Mouse (Mus musculus) cerebellum, adult 9-10 months (tissue): ENCODE measurements around the gene Ppp1r9b.

Experiments
- DNase-seq: peaks from one replicate; pipeline ENCODE4 v3.0.0; 2022

Gene Ppp1r9b

DNA sequence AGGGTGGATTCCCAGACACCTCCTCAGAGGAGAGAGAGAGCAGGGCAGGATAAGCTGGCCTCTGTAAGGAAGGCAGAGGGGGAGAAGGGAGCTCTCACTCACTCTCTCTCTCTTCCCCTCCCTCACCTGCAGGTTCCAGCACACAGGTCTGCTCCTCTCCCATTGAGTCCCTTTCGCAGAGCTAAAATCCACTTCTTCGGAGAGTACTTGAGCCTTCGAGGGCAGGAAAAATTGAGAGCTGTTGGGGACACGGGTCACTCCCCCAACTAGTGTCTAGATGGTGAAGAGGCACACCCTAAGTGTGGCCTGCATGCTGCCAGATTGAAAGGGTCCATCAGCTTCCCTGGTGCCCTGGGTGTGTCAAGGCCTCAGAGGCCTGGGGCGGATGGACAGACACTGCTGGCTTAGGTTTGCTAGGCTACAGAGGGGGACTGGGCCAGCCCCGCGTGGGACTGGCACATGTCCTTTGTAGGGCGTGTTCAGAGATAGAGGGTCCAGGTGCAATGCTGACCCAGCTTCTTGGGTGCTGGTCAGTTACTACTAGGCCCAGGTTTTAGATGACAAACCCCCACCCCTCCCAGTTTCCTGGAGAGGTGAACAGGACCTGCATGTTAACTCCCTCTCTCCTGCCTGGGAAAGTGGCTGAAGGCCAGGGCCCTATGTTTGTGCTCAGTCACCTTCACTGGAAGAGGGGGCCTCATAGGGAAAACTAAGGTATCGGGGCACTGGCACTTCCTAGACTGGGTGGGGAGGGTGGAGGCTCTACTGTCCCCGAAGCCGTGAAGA is 34.6 kb downstream of the Ppp1r9b start:
- no peak for DNase-seq

DNA sequence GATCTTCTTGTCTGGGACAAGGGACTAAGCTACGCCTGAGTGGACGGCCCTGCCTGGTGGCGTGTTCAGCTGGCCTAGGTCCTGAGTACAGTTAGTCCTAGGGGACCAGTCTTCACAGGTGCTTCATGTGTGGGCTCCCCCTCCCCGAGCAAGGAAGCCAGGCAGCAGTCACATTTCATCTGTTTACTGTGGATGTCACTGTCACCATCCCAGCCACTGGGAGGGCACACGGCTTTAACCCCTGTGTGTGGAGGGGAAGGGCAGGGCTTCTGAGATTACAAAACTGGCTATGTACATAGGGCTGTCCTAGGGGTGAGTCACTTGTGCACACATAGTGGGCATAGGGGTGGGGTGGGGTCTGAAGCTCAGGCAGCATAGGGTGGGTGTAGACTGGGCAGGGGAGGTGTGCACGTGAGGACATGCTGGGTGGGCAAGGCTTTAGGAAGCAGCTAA is 35.3 kb downstream of the Ppp1r9b start:
- DNase-seq, result no peak

DNA sequence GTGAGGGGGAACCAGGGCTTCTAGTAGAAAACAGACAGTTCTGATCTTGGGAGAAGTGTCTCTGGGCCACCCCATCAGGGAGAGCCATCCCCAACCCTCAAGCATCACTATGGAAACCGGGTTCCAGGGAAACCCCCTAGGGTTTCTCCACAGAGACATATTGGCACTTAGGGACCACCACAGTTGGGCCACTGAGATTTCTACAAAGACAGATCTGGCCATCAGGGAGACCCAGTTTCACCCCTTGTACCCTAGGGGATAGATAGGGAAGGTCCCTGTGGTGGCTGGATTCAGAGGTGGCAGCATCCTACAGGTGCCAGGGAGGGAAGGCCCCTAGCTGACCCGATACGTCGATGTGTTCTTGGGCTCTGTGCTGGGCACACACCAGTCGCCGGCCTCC is 36.0 kb downstream of the Ppp1r9b start:
- no peak for DNase-seq

GRCm38 (mm10) chr11:95027850-95028470 is 37.1 kb downstream of the Ppp1r9b start:
- no peak for DNase-seq

- DNase-seq, result no peak
Measured at GRCm38 (mm10) chr11:95032945-95033344, 42.1 kb downstream of the Ppp1r9b start.

DNA sequence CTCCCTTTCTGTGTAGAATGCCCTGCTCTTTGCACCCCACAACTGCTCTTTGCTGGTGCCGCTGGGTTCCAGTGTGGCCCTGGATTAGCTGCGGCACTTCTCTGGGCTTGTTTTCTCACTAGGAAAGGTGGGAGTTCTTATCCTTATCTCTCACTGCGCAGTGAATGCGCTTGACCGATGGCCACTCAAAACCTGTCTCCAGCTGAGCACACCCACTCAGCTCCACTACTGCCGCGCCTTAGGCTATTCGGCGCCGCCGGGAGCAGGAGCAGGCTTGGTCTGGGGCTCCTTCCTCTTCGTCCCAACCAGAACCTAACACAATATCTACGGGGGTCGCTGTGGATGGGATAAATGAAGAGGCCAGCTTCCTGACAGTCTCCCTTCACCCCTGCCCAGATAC is 42.8 kb downstream of the Ppp1r9b start:
- no peak for DNase-seq

- DNase-seq, result peak; percentile 56
Measured at GRCm38 (mm10) chr11:95034902-95035301, 44.1 kb downstream of the Ppp1r9b start.

GRCm38 (mm10) chr11:95036521-95036920 is 45.7 kb downstream of the Ppp1r9b start:
- DNase-seq, result peak; percentile 59

DNA sequence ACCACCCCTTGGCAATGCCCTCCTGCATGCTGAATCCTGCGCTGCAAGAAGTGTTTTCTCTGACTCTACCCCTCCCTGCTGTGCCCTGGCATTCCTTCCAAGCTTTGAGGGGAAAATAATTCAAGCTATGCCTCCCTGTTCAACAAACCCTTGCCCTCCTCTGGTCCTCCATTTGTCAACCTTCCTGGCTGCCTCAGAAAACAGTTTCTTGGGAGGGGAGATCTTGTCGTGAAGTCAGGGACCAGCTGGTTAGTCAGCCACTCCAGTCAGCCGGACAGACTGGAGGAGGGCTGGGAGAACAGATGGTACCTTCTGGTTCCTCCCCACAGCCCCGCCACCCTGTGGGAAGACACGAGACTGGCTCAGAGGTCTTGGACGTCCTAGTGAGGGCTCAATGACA is 46.5 kb downstream of the Ppp1r9b start:
- peak; percentile 91 for DNase-seq

GRCm38 (mm10) chr11:95038156-95038817 is 47.5 kb downstream of the Ppp1r9b start:
- peak; percentile 73 for DNase-seq

GRCm38 (mm10) chr11:95038818-95039655 is 48.2 kb downstream of the Ppp1r9b start:
- DNase-seq, result peak; percentile 69

DNA sequence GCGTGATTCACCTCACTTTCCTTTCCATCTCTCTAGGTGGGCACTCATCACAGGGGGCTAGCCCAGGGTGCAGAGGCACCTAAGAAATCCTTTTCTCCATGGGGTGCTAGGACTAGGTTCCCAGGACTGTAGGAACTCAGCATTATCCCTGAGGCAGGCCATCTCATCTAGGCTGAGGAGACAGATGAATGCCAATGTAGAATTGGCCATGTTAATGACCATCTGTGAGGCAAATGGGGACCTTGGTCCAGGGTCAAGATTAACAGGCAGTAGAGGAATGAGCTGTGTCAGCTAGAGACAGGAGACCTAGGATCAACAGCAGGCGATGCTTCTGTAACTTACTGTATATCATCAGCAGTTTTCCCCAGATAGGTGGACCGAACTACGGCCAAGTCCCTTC is 48.9 kb downstream of the Ppp1r9b start:
- DNase-seq, result peak; percentile 93

- peak; percentile 92 for DNase-seq
Measured at GRCm38 (mm10) chr11:95040491-95041138, 49.8 kb downstream of the Ppp1r9b start.

DNA sequence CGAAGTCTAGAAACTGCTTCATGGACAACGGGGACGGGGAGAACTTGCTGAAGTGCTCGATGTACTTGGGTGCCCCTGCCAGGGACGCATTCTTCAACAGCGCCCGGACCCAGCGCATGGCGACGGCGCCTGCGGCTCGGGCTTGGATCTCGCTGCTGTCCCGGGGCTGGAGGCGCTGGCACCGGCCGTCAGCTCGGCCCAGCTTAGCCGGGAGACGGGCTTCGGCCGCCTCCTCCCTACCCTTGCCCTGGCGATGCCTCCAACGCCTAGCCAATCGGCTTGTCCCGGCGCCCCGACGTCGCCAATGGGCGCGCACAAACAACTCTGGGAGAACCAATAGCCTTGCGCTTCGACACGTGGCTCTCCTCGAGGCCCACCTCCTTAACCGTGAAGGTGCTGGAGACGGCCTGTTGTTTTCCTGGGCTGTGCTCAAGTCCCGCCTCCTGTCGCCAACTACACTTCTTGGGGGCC is 50.3 kb downstream of the Ppp1r9b start, which contains the start of gene Pdk2:
TSS of gene Pdk2 (minus strand) at position 216 of the 471 bp plus-strand sequence.
- DNase-seq, result peak; percentile 98

- DNase-seq, result peak; percentile 94
Measured at GRCm38 (mm10) chr11:95042096-95042495, 51.3 kb downstream of the Ppp1r9b start.

DNA sequence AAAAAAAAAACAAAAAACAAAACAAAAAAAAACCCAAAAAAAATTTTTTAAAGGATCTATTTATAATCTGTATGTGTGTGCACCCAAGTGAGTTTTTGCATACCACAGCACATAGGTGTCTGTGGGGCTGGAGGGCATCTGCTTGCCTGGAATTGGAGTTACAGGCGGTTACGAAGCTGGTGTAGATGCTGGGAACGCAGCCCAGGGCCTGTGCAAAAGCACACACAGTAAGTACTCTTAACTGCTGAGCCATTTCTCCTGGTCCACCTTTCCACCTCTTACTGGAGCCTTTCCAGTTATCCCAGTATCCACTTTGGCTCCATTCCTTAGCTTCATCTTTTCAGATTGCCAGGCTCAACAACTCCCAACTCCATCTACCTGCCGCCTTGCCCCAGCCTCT is 52.2 kb downstream of the Ppp1r9b start:
- DNase-seq, result peak; percentile 68

GRCm38 (mm10) chr11:95043608-95044007 is 52.8 kb downstream of the Ppp1r9b start:
- peak; percentile 51 for DNase-seq

GRCm38 (mm10) chr11:95044185-95044870 is 53.5 kb downstream of the Ppp1r9b start:
- peak; percentile 52 for DNase-seq

- DNase-seq, result peak; percentile 82
Measured at GRCm38 (mm10) chr11:95046980-95047680, 56.3 kb downstream of the Ppp1r9b start.

DNA sequence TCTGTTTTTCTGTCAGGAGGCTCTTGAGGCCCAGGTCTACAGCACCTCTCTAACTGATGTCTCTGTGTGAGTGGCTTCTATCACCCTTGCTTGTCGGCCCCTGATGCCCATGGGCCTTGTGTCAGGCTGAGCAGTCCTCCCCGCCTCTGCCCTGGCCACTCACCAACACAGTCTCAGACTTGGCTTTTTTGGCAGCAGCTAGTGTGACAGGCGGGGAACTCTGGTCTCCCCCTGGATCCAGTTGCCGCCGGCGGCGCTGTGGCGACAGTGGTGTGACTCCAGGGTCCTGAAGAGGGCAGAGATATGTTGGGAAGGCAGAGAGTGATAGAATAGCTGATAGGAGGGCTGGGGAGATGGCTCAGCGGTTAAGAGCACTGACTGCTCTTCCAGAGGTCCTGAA is 62.2 kb downstream of the Ppp1r9b start:
- DNase-seq, result no peak
